Mouse (Mus musculus) testis, adult 2 months (tissue): ENCODE measurements around the gene Dync1li1.

Experiments used
- CTCF ChIP-seq: fragments of 200-500 bp; IDR thresholded peaks from 2 replicates; pipeline ENCODE4 v1.5.1; 2012; ENCODE audit warnings: low read depth, mild to moderate bottlenecking, inconsistent platforms, low read length, moderate library complexity; ENCODE audit not compliant: control insufficient read depth, insufficient read depth, insufficient replicate concordance
- POLR2A ChIP-seq: fragments of 200-500 bp; IDR thresholded peaks from 2 replicates; pipeline ENCODE4 v1.6.1; 2012; ENCODE audit warnings: low read depth, mild to moderate bottlenecking, inconsistent platforms, low read length, moderate library complexity; ENCODE audit not compliant: control insufficient read depth

DNA sequence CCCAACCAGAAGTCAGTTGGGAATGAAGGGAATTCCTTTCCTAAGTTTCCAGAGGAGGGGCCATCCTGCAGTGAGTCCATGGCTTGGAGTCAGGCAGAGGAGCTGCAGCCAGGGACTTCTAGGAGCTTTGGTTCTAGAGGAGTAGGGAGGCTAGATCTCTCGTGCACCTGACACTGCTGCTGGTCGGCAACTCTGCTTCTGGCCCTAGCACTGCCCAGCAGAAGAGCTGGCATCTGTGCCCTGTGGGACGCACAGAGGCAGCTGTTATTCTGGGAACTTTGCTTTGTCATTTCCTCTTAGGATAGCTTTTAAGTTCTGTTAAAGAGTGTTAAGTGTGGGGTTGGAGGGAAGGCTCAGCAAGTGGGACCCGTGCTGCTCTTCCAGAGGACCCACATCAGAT, 57.1 kb downstream of the Dync1li1 start:
- no peak for TF ChIP-seq POLR2A
- no peak for TF ChIP-seq CTCF
